Mouse (Mus musculus): ENCODE measurements at regions not wholly inside any gene's neighbourhood (a gene's known extent, or its start where the extent isn't known, plus 50 kb on each side); places are given as distances from the start of the nearest gene placed in this dataset.

GRCm38 (mm10) chr2:172813906-172814305, 126.2 kb downstream of the Bmp7 start:
- Histone ChIP-seq H3ac (ENCODE audit: control insufficient read depth, insufficient read length, low read depth) (no peak overlapping the region), H3K27me3 (ENCODE audit: control insufficient read depth, insufficient read depth, insufficient read length) (no peaks in the 10 kb centered on the region), H3K79me2 (ENCODE audit: control insufficient read depth, insufficient read depth) (no peaks in the 10 kb centered on the region), H3K4me3 (ENCODE audit: insufficient read depth, poor library complexity, severe bottlenecking) (no peak overlapping the region), H3K79me3 (ENCODE audit: low read depth) (no peaks in the 10 kb centered on the region), H3K36me3 (ENCODE audit: control insufficient read depth, insufficient read depth) (no peaks in the 10 kb centered on the region)
- TF ChIP-seq MAX (IDR thresholded peaks at IDR 0.05) = no peak
- TF ChIP-seq CTCF (IDR thresholded peaks at IDR 0.05; ENCODE audit: control insufficient read depth, insufficient read depth, insufficient read length) = no peak
- TF ChIP-seq FOSL1 (IDR thresholded peaks at IDR 0.05; ENCODE audit: insufficient read depth, low read length, poor library complexity, severe bottlenecking) = no peak
- no peak for TF ChIP-seq CEBPB (IDR thresholded peaks at IDR 0.05; ENCODE audit: low read depth)
- no peak for TF ChIP-seq MYOG (IDR thresholded peaks at IDR 0.05; ENCODE audit: control insufficient read depth, extremely low read depth, insufficient read length)
- TF ChIP-seq MYOD1 (IDR thresholded peaks at IDR 0.05; ENCODE audit: control insufficient read depth, insufficient read length, low read depth) = no peak
- no peak for TF ChIP-seq USF1 (IDR thresholded peaks at IDR 0.05; ENCODE audit: low read depth)

GRCm38 (mm10) chr2:172815146-172815545, 125.0 kb downstream of the Bmp7 start:
- Histone ChIP-seq H3K27me3 (ENCODE audit: control insufficient read depth, insufficient read depth, insufficient read length) (no peaks in the 10 kb centered on the region), H3K36me3 (ENCODE audit: control insufficient read depth, insufficient read depth) (no peaks in the 10 kb centered on the region), H3K79me3 (ENCODE audit: low read depth) (no peaks in the 10 kb centered on the region), H3K4me3 (ENCODE audit: insufficient read depth, poor library complexity, severe bottlenecking) (no peak overlapping the region), H3K79me2 (ENCODE audit: control insufficient read depth, insufficient read depth) (no peaks in the 10 kb centered on the region), H3ac (ENCODE audit: control insufficient read depth, insufficient read length, low read depth) (no peak overlapping the region)
- TF ChIP-seq CTCF (IDR thresholded peaks at IDR 0.05; ENCODE audit: control insufficient read depth, insufficient read depth, insufficient read length) (no peak), CEBPB (IDR thresholded peaks at IDR 0.05; ENCODE audit: low read depth) (no peak), FOSL1 (IDR thresholded peaks at IDR 0.05; ENCODE audit: insufficient read depth, low read length, poor library complexity, severe bottlenecking) (no peak), MAX (IDR thresholded peaks at IDR 0.05) (no peak), MYOG (IDR thresholded peaks at IDR 0.05; ENCODE audit: control insufficient read depth, extremely low read depth, insufficient read length) (no peak), USF1 (IDR thresholded peaks at IDR 0.05; ENCODE audit: low read depth) (no peak), MYOD1 (IDR thresholded peaks at IDR 0.05; ENCODE audit: control insufficient read depth, insufficient read length, low read depth) (no peak)

GRCm38 (mm10) chr2:172817058-172817745, 122.9 kb downstream of the Bmp7 start:
- no peak for TF ChIP-seq MAX (IDR thresholded peaks at IDR 0.05)
- no peak for TF ChIP-seq MYOG (IDR thresholded peaks at IDR 0.05; ENCODE audit: control insufficient read depth, extremely low read depth, insufficient read length)
- TF ChIP-seq CTCF (IDR thresholded peaks at IDR 0.05; ENCODE audit: control insufficient read depth, insufficient read depth, insufficient read length) = no peak
- TF ChIP-seq CEBPB (IDR thresholded peaks at IDR 0.05; ENCODE audit: low read depth) = no peak
- TF ChIP-seq FOSL1 (IDR thresholded peaks at IDR 0.05; ENCODE audit: insufficient read depth, low read length, poor library complexity, severe bottlenecking) = no peak
- TF ChIP-seq USF1 (IDR thresholded peaks at IDR 0.05; ENCODE audit: low read depth) = no peak
- TF ChIP-seq MYOD1 (IDR thresholded peaks at IDR 0.05; ENCODE audit: control insufficient read depth, insufficient read length, low read depth) = no peak
- Histone ChIP-seq H3K4me3 (ENCODE audit: insufficient read depth, poor library complexity, severe bottlenecking) (no peak overlapping the region), H3K79me3 (ENCODE audit: low read depth) (no peaks in the 10 kb centered on the region), H3K36me3 (ENCODE audit: control insufficient read depth, insufficient read depth) (no peaks in the 10 kb centered on the region), H3K79me2 (ENCODE audit: control insufficient read depth, insufficient read depth) (no peaks in the 10 kb centered on the region), H3K27me3 (ENCODE audit: control insufficient read depth, insufficient read depth, insufficient read length) (no peaks in the 10 kb centered on the region), H3ac (ENCODE audit: control insufficient read depth, insufficient read length, low read depth) (no peak overlapping the region)

Measured in C2C12 (cell line).